Mouse (Mus musculus): ENCODE results near the gene Gm11563. TPM values are rescaled to one million over a fixed set of nuclear protein-coding genes. Genes with fewer than 3 reads are reported as not detected.
"Not testable (repeated sequence)": the region's sequence is repeated elsewhere in the genome, so short reads cannot be mapped to it uniquely, and the experiment has no call there.

Gm11563 gene
- polyA plus RNA-seq (2014; fragmentation: Nextera tagmentation; extraction: Ambion mirVana): not detected in 2 replicates

DNA sequence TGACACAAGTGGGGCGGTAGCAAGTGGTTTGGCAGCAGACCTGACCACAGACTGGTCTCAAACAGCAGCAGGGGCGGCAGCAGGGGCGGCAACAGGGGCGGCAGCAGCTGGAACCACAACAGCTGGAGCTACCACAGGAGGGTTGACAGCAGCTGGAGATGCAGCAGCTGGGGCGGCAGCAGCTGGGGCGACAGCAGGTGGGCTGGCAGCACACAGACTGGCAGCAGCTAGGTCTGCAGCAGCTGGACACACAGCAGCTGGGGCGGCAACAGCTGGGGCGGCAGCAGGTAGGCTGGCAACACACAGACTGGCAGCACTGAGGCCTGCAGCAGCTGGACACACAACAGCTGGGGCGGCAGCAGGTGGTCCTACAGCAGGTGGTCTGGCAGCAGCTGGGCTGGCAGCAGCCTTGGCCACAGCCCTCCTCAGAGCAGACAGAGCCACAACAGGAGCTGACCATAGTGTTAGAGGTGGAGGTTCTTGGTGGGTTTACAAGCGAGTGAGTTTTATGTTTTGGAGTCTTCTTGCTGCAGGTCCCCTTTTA is at the start of gene Gm11563:
TSS of gene Gm11563 (minus strand) at position 494 of the 544 bp plus-strand sequence.
- not testable (repeated sequence) for H3K27me3 ChIP-seq (ENCODE audit: control insufficient read depth, insufficient read depth, low read length); DNase-seq (ENCODE audit: low spot score, missing footprints); H3K4me1 ChIP-seq (ENCODE audit: control insufficient read depth, insufficient read depth, low read length); H3K9ac ChIP-seq (ENCODE audit: low read length); H3K9me3 ChIP-seq (ENCODE audit: control insufficient read depth, low read length); ATAC-seq (ENCODE audit: low FRiP score); H3K4me2 ChIP-seq; H3K4me3 ChIP-seq (ENCODE audit: low read depth, low read length); H3K27ac ChIP-seq (ENCODE audit: low read depth, low read length); H3K36me3 ChIP-seq (ENCODE audit: control insufficient read depth, insufficient read depth, low read length)
- WGBS: 68% methylated on average over 10 of the region's 10 CpGs

DNA sequence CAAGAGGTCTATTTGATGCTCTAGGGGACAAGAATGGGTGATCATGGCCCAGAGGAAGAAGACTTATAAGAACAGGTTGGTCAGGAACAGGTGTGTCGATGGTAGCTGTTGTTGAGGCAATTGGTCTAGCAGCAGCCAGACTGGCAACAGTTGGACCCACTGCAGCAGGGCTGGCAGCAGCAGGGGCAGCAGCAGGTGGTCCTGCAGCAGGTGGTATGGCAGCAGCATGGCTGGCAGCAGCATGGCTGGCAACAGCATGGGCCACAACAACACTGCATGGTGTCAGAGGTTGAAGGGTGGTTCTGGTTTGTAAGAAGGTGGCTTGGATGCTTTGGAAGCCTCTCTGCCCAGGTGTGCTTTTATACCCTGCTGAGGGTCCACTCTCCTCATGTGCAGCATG is 31.7 kb upstream of the Gm11563 start, which contains the start of gene Gm14190:
TSS of gene Gm14190 (minus strand) at position 278 of the 400 bp plus-strand sequence.
- Histone ChIP-seq H3K4me1 (ENCODE audit: control insufficient read depth, insufficient read depth, low read length) (no peaks in the 10 kb centered on the region), H3K9ac (ENCODE audit: low read length) (no peak within 1 kb of the TSS), H3K4me3 (ENCODE audit: low read depth, low read length) (no peak within 1 kb of the TSS), H3K9me3 (ENCODE audit: control insufficient read depth, low read length) (no peaks in the 10 kb centered on the region), H3K27me3 (ENCODE audit: control insufficient read depth, insufficient read depth, low read length) (no peaks in the 10 kb centered on the region), H3K36me3 (ENCODE audit: control insufficient read depth, insufficient read depth, low read length) (no peaks in the 10 kb centered on the region), H3K4me2 (no peak within 1 kb of the TSS), H3K27ac (ENCODE audit: low read depth, low read length) (no peak within 1 kb of the TSS)
- ATAC-seq (ENCODE audit: low FRiP score): no peak
- no peak for DNase-seq (ENCODE audit: low spot score, missing footprints)
- WGBS: 74% methylated on average over 1 of the region's 1 CpGs

GRCm38 (mm10) chr11:99685235-99685634 is 26.5 kb upstream of the Gm11563 start:
- H3K9me3 ChIP-seq (ENCODE audit: control insufficient read depth, low read length); H3K27ac ChIP-seq (ENCODE audit: low read depth, low read length); ATAC-seq (ENCODE audit: low FRiP score); H3K36me3 ChIP-seq (ENCODE audit: control insufficient read depth, insufficient read depth, low read length); DNase-seq (ENCODE audit: low spot score, missing footprints); H3K4me3 ChIP-seq (ENCODE audit: low read depth, low read length); H3K4me1 ChIP-seq (ENCODE audit: control insufficient read depth, insufficient read depth, low read length); H3K9ac ChIP-seq (ENCODE audit: low read length); H3K4me2 ChIP-seq; H3K27me3 ChIP-seq (ENCODE audit: control insufficient read depth, insufficient read depth, low read length): not testable (repeated sequence)
- WGBS: 62% methylated on average over 1 of the region's 1 CpGs

DNA sequence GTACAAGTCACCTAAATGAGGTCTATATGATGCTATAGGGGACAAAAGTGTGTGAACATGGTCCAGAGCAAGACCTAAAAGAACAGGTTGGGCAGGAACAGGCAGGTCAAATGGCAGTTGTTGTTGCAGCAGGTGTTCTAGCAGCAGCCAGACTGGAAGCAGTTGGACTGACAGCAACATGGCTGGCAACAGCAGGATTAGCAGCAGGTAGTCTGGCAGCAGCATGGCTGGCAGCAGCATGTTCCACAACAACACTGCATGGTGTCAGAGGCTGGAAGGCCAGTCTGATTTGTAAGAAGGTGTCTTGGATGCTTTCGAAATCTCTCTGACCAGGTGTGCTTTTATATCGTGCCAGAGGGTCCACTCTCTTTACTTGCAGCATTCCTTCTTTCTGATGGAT is 24.7 kb upstream of the Gm11563 start:
- Histone ChIP-seq H3K27ac (ENCODE audit: low read depth, low read length) (no peak overlapping the region), H3K27me3 (ENCODE audit: control insufficient read depth, insufficient read depth, low read length) (no peaks in the 10 kb centered on the region), H3K4me1 (ENCODE audit: control insufficient read depth, insufficient read depth, low read length) (no peaks in the 10 kb centered on the region), H3K4me2 (no peak overlapping the region), H3K36me3 (ENCODE audit: control insufficient read depth, insufficient read depth, low read length) (no peaks in the 10 kb centered on the region), H3K4me3 (ENCODE audit: low read depth, low read length) (no peak overlapping the region), H3K9me3 (ENCODE audit: control insufficient read depth, low read length) (no peaks in the 10 kb centered on the region), H3K9ac (ENCODE audit: low read length) (no peak overlapping the region)
- ATAC-seq (ENCODE audit: low FRiP score): no peak
- WGBS: 87% methylated on average over 2 of the region's 2 CpGs
- no peak for DNase-seq (ENCODE audit: low spot score, missing footprints)

DNA sequence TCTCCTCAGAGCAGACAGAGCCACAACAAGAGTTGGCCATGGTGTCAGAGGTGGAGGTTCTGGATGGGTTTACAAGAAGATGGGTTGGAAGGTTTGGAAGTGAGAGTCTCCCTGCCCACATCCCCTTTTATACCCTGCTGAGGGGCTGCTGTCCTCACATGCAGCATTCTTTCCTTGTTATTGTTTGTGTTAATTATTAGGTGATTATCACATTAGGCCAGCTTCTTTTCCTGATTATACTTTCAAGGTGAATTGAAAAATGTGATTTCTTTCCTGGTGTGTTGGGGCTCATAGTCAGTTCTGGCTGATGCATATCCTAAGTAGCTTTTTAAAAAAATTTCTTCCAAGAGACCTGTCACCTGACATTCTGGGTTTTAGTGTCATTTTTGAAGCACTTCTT is 7.1 kb upstream of the Gm11563 start, which contains the start of gene Krtap4-6:
TSS of gene Krtap4-6 (minus strand) at position 101 of the 400 bp plus-strand sequence.
- no peak within 1 kb of the TSS for H3K27ac ChIP-seq (ENCODE audit: low read depth, low read length)

DNA sequence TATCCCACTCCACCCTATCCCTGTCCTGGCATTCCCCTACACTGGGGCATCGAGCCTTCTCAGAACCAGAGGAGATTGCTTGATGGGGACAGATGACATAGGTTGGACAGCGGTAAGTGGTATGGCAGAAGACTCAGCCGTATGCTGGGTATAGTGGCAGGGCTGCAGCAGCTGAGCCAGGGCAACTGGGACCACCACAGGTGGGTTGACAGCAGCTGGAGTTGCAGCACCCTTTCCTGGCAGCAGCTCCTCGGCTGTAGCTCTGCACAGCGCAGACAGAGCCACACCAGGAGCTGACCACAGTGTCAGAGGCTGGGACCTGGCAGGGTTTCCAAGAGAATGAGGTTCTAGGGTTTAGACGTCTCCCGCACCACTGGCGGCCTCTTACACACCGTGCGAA is 4.0 kb upstream of the Gm11563 start:
- Histone ChIP-seq H3K27me3 (ENCODE audit: control insufficient read depth, insufficient read depth, low read length) (no peaks in the 10 kb centered on the region), H3K4me3 (ENCODE audit: low read depth, low read length) (no peak overlapping the region), H3K4me1 (ENCODE audit: control insufficient read depth, insufficient read depth, low read length) (no peaks in the 10 kb centered on the region), H3K9ac (ENCODE audit: low read length) (no peak overlapping the region), H3K36me3 (ENCODE audit: control insufficient read depth, insufficient read depth, low read length) (no peaks in the 10 kb centered on the region), H3K9me3 (ENCODE audit: control insufficient read depth, low read length) (no peaks in the 10 kb centered on the region), H3K4me2 (no peak overlapping the region), H3K27ac (ENCODE audit: low read depth, low read length) (no peak overlapping the region)
- 88% methylated on average over 10 of the region's 10 CpGs for WGBS
- DNase-seq (ENCODE audit: low spot score, missing footprints): no peak
- ATAC-seq (ENCODE audit: low FRiP score): no peak

More for the DNA sequence above, 7.1 kb upstream of the Gm11563 start, which contains the start of gene Krtap4-6:
- H3K4me3 ChIP-seq (ENCODE audit: low read depth, low read length): no peak within 1 kb of the TSS
- H3K4me2 ChIP-seq: no peak within 1 kb of the TSS
- H3K4me1 ChIP-seq (ENCODE audit: control insufficient read depth, insufficient read depth, low read length): no peaks in the 10 kb centered on the region
- DNase-seq (ENCODE audit: low spot score, missing footprints): no peak
- no peaks in the 10 kb centered on the region for H3K9me3 ChIP-seq (ENCODE audit: control insufficient read depth, low read length)
- H3K27me3 ChIP-seq (ENCODE audit: control insufficient read depth, insufficient read depth, low read length): no peaks in the 10 kb centered on the region
- H3K36me3 ChIP-seq (ENCODE audit: control insufficient read depth, insufficient read depth, low read length): no peaks in the 10 kb centered on the region
- no peak for ATAC-seq (ENCODE audit: low FRiP score)
- H3K9ac ChIP-seq (ENCODE audit: low read length): no peak within 1 kb of the TSS

- ATAC-seq (ENCODE audit: low FRiP score) (no peak), DNase-seq (ENCODE audit: low spot score, missing footprints) (no peak)
- Histone ChIP-seq H3K27me3 (ENCODE audit: control insufficient read depth, insufficient read depth, low read length) (no peaks in the 10 kb centered on the region), H3K36me3 (ENCODE audit: control insufficient read depth, insufficient read depth, low read length) (no peaks in the 10 kb centered on the region), H3K27ac (ENCODE audit: low read depth, low read length) (no peak overlapping the region), H3K4me1 (ENCODE audit: control insufficient read depth, insufficient read depth, low read length) (no peaks in the 10 kb centered on the region), H3K4me3 (ENCODE audit: low read depth, low read length) (no peak overlapping the region), H3K9ac (ENCODE audit: low read length) (no peak overlapping the region), H3K4me2 (no peak overlapping the region), H3K9me3 (ENCODE audit: control insufficient read depth, low read length) (no peaks in the 10 kb centered on the region)
- WGBS: 92% methylated on average over 4 of the region's 4 CpGs
Observed at GRCm38 (mm10) chr11:99659256-99659655, 496 bp upstream of the Gm11563 start.

- H3K9ac ChIP-seq (ENCODE audit: low read length): no peak overlapping the region
- H3K27ac ChIP-seq (ENCODE audit: low read depth, low read length): no peak overlapping the region
- no peaks in the 10 kb centered on the region for H3K36me3 ChIP-seq (ENCODE audit: control insufficient read depth, insufficient read depth, low read length)
- H3K4me3 ChIP-seq (ENCODE audit: low read depth, low read length): no peak overlapping the region
- DNase-seq (ENCODE audit: low spot score, missing footprints): no peak
- no peaks in the 10 kb centered on the region for H3K4me1 ChIP-seq (ENCODE audit: control insufficient read depth, insufficient read depth, low read length)
- ATAC-seq (ENCODE audit: low FRiP score): no peak
- H3K9me3 ChIP-seq (ENCODE audit: control insufficient read depth, low read length): no peaks in the 10 kb centered on the region
- WGBS: 57% methylated on average over 5 of the region's 5 CpGs
- no peaks in the 10 kb centered on the region for H3K27me3 ChIP-seq (ENCODE audit: control insufficient read depth, insufficient read depth, low read length)
- H3K4me2 ChIP-seq: no peak overlapping the region
Observed at GRCm38 (mm10) chr11:99657051-99657450, 1.7 kb downstream of the Gm11563 start.

DNA sequence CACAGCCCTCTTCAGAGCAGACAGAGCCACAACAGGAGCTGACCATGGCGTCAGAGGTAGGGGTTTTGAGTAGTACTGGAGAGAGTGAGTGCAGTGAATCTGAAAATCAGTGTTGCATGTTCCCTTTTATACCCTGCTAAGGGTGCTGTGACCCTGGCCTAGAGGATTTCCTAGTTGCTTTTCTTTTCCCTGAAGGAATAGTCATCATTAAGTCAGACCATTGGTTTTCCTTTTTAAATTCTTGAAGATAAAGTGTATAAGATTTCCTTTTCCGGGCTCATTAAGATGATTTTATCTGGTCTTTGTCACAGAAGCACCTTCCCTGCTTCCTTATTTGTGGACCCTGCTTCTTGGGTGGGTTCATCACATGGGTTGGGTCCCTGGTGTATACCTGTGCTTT is 8.6 kb downstream of the Gm11563 start, which contains the start of gene Gm11555:
TSS of gene Gm11555 (minus strand) at position 101 of the 400 bp plus-strand sequence.
- ATAC-seq (ENCODE audit: low FRiP score) (no peak), DNase-seq (ENCODE audit: low spot score, missing footprints) (no peak)
- no peaks in the 10 kb centered on the region for H3K9me3 ChIP-seq (ENCODE audit: control insufficient read depth, low read length)
- no peaks in the 10 kb centered on the region for H3K27me3 ChIP-seq (ENCODE audit: control insufficient read depth, insufficient read depth, low read length)
- H3K4me2 ChIP-seq: no peak within 1 kb of the TSS
- H3K36me3 ChIP-seq (ENCODE audit: control insufficient read depth, insufficient read depth, low read length): no peaks in the 10 kb centered on the region
- H3K4me3 ChIP-seq (ENCODE audit: low read depth, low read length): no peak within 1 kb of the TSS
- WGBS: 81% methylated on average over 2 of the region's 2 CpGs
- no peak within 1 kb of the TSS for H3K27ac ChIP-seq (ENCODE audit: low read depth, low read length)
- no peak within 1 kb of the TSS for H3K9ac ChIP-seq (ENCODE audit: low read length)
- H3K4me1 ChIP-seq (ENCODE audit: control insufficient read depth, insufficient read depth, low read length): no peaks in the 10 kb centered on the region

Measured in midbrain, embryonic 11.5 days (tissue).